Mouse (Mus musculus) mesoderm, embryonic 11.5 days (tissue): ENCODE results near the gene BC048507.
"Not testable (repeated sequence)": the region's sequence is repeated elsewhere in the genome, so short reads cannot be mapped to it uniquely, and the experiment has no call there.

Experiments
- DNase-seq: peaks from one replicate; pipeline ENCODE4 v3.0.0-alpha.2; 2012; ENCODE audit warnings: low read depth, low spot score

BC048507 gene

GRCm38 (mm10) chr13:67863026-67863425 lies at the start of gene BC048507:
TSS of gene BC048507 (plus strand) at chr13:67863326.
- DNase-seq: no peak

- peak; percentile 77 for DNase-seq
Measured at GRCm38 (mm10) chr13:67813710-67814660, 49.1 kb upstream of the BC048507 start, which contains the start of gene Zfp273. TSS of gene Zfp273 (plus strand) at chr13:67813740.

DNA sequence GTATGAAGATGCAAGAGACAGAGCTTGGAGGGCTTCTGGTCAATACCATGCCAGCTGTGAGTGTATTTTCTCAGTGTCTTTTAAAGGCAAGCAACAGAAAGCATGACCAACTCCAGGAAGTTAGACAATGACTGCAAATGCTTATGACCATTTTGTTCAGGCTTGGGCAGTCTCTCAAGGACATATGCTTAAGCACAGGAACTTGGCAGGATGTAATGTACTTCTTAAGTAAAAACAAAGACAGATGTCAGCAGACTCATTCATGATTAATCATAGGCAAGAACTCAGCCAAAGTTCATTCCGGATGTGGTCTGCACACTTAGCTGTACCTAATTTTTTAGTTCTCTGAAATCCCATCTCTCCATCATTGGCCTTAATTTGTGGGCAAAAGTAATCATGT lies 44.5 kb upstream of the BC048507 start:
- no peak for DNase-seq

DNA sequence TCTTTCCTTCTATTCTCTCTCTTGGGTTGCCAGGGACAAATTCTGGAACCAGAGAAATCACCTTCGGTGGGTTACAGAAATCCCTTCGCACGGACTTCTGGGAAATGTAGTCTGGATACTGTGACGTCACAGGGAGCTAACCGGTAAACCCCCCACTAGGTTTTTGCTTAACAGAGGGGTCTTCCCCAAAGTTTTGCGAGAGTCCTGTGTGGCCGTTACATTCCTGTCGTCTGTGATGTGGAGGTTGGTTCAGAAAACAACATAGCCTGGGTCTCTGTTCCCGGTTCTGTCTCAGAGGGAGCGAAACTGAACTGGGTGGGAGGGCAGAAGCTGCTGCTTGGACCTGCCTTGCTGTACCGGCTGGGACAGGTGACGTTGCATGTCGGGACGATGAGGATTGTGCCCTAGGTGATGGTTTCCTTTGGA lies 32.2 kb upstream of the BC048507 start, which contains the start of gene Gm10037:
Gm10037 (plus strand) TSS at position 196 of the 426 bp plus-strand sequence.
- peak; percentile 43 for DNase-seq

- not testable (repeated sequence) for DNase-seq
Measured at GRCm38 (mm10) chr13:67833137-67833536, 30.0 kb upstream of the BC048507 start.

- no peak for DNase-seq
Measured at GRCm38 (mm10) chr13:67843775-67844118, 19.4 kb upstream of the BC048507 start.

DNA sequence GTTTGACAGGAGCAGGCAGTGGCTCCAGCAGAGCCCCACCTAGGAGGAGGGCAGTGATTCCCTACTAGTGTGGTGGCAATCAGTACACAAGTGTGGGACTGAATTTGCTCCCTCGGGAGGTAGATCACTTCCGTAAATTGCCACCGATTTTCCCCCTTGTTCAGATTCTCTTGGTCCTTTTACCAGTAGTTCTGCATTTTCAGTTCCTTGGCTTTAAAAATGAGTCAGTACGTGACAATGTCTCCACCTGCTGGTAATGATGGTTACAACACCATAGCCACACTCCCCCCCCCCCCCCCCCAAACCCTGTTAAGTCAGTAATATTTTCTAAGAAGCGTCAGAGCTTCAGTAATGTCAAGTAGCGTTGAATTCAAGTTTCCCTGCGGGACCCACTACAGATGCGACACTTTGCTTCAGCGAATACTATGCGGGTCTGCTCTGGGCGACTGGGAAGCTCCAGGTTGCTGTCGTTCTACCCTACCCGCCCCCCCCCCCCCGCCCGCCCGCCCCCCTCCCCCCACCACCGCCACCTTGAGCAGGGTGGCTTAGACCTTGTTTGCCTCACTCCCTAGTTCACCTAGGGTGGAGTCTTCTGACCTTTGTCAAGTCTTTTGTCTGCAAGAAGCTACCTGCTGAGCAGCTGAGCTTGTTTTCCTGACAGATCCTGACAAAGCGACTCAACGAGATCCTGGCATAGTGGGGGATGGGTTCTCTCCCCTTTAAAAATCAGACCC lies 18.8 kb upstream of the BC048507 start:
- peak; percentile 73 for DNase-seq

DNA sequence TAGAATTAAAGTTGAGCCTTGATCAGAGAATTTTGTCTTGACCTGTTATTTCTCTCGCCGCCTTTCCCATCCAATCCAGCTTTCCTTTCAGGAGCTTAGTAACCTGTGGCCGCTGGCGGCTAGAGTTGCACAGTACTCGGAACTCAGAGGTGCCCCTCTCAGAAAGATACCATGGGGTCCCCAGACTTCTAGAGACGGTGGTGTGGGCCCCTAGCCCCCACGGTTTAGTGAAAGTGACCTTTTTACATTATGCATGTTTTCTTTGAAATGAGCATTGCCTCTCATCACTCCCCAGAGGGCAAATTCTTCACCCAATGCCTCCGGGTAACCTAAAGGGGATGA lies 18.3 kb upstream of the BC048507 start:
- DNase-seq: no peak

DNA sequence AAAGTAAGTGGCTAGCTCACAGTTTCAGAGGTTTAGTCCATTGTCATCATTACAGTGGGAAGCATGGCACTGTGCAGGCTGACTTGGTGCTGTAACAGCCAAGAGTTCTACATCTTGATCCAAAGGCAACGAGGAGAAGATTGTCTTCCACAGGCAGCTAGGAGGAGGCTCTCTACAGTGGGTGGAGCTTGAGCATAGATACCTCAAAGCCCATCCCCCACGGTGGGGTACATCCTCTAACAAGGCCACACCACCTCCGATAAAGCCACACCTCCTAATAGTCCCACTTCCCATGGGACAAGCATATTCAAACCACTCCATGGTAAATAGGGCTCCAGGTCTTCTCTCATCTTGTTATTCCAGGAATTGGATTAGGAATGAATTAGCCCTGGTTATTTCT lies 12.8 kb upstream of the BC048507 start:
- DNase-seq: no peak

DNA sequence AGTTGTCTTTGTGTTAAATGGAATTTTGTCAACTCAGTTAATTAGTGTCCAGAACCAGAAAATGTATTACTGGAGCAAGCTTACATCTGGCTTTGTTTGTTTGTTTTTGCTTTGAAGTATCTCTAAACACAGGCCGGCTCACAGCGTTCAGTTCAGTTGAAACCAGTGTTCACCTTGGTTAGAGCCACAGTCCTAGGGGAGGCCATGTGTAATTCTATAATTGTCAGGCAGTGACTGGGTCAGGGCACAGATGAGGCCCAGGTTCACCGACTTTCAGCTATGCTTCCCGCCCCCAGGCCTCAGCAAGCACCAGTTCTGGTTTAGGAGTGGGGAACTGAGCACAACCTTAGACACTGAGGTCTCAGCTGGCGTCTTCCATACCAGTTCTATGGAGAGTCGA lies 10.0 kb upstream of the BC048507 start:
- no peak for DNase-seq

GRCm38 (mm10) chr13:67853983-67854382 lies 9.1 kb upstream of the BC048507 start:
- DNase-seq: no peak

GRCm38 (mm10) chr13:67857317-67857716 lies 5.8 kb upstream of the BC048507 start:
- no peak for DNase-seq

- DNase-seq: no peak
Measured at GRCm38 (mm10) chr13:67862508-67862907, 618 bp upstream of the BC048507 start.

DNA sequence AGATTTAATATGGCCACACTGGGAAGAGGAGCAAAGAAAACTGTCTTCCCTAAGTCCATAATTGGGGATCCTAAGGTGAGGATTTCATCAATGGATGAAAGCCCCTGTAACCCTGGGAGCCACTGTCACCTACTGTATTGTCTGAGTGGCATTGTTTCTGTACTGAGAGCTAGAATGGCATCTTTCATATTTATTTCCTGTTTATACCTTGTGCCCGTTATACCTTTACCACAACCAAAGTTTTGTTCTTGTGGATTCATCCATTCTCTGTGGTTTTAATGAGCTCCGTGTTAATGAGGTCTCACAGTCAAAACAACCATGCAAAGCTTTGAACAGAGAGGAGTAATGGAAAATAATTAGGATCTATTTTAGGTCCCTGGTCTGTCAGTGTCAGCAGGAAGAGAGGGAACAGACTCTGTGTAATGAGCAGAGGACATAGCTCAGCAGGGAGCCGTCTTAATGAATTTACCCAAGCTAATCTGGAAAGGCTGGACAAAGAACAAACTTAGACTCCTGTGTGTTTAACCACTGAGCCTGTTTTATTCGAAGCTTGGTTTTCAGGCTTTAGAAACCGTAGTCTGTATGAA lies 1.7 kb downstream of the BC048507 start:
- DNase-seq: no peak

DNA sequence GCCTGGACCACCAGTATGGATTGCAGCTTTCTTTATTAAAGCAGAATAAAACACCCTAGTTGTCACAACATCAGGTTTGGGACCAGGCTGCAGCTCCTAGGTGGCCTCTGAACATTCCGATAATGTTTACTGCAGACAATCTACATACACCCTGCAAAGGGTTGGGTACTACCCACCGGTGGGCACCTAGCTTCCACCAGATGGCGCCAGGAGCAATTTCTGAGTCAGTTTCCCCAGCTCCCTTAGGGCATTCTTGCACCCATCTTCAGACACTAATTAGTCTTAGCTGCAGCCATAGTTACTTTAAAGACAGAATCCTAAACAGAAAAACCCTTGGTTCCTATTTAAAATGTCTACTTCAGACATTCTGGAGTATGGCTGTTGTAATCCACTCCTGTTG lies 4.8 kb downstream of the BC048507 start:
- peak; percentile 24 for DNase-seq

DNA sequence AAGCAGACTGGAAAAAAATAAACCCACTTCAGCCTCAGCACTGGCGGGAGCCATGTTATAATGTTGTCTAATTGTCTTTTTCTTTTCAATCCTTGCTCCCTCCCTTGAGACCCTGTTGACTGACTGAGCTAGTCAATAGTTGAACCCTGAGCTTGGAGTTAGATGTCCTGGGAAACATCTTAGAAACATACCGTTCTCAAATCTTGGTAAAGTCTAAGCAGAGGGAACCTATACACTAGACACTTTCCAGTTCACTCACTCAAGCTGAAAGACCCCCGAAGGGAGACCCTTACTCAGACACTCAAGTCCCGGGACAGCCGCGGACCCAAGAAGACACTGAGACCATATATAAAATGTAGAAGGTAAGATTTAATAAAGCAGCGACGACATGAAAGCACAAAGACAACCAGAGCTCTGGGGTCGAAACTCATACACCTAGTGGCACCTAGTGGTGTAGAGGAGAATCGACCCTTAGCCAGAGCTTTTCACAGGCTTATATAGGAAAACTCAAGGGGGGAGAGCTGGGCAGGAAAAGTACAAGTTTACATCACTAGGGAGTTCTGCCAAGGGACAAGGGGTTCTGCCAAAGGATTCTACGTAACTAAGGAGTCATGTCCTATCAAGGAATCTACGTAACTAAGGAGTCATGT lies 13.0 kb downstream of the BC048507 start:
- DNase-seq: not testable (repeated sequence)

GRCm38 (mm10) chr13:67876699-67877254 lies 13.7 kb downstream of the BC048507 start:
- DNase-seq: no peak

DNA sequence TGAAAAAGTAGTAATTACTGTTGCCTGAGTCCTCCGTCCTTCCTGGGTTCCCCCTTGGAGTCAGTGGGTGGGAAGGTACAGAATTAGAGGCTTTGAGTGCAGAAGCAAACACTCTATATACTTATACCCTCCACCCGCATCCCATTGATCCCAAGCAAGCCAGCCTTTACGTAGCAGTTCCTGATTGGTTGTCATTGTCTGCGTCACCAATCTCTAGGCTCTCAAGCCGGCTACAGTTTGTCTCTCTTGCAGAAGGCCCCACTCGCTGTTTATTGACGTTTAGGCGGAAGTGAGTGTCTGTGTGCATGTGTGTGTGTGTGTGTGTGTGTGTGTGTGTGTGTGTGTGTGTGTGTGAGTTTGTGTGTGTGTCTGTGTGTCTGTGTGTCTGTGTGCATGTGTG lies 20.8 kb downstream of the BC048507 start:
- no peak for DNase-seq

DNA sequence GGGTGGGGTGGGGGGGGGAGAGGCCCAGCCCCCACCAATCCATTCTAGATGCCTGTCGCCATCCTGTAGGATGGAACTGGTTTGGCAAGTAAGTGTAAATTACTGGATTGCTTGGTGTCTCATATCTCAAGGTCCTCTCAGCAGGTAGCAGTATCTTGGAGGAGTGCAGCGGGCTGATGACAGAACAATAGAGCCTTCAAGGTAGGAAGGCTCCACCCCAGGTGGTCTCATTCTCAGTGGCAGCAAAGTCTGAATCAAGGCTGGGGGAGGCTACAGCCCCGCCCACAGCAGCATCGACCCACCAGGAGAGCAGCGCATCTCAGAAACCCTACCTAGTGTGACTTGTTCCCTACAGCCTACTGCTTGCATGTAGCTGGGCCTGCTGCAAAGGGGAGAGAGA lies 46.6 kb downstream of the BC048507 start:
- no peak for DNase-seq
